Mouse (Mus musculus) megakaryocyte, embryonic 14.5 days (primary cell): ENCODE measurements at regions not wholly inside any gene's neighbourhood (a gene's known extent, or its start where the extent isn't known, plus 50 kb on each side); places are given as distances from the start of the nearest gene placed in this dataset.

ENCODE experiments used
- FLI1 ChIP-seq: IDR thresholded peaks from 2 replicates; pipeline ENCODE4 v1.6.1; 2012; ENCODE audit warnings: low read length, inconsistent platforms, mixed read lengths
- GATA1 ChIP-seq: IDR thresholded peaks from 3 replicates; pipeline ENCODE4 v1.6.1; 2012; ENCODE audit warnings: mixed read lengths, low read length, inconsistent platforms, borderline replicate concordance

- TF ChIP-seq FLI1: no peak
- no peak for TF ChIP-seq GATA1
Measured at GRCm38 (mm10) chr12:5777556-5777955, 402.1 kb upstream of the Klhl29 start.
